Mouse (Mus musculus) small intestine, adult 2 months (tissue): ENCODE data around the gene Adgrg3. TPM values are rescaled to one million over a fixed set of nuclear protein-coding genes. Genes with fewer than 3 reads are reported as not detected.

ENCODE experiments used
- H3K27ac ChIP-seq: fragments of 200-500 bp; 2 replicates; pipeline ENCODE4 v1.5.1; 2012; ENCODE audit warnings: low read depth, low read length, control low read depth, inconsistent platforms; ENCODE audit not compliant: insufficient read depth
- H3K27me3 ChIP-seq: fragments of 200-500 bp; 2 replicates; pipeline ENCODE4 v1.6.1; 2012; ENCODE audit warnings: mild to moderate bottlenecking, moderate library complexity, low read length, inconsistent platforms; ENCODE audit not compliant: control insufficient read depth, insufficient read depth
- H3K36me3 ChIP-seq: fragments of 200-500 bp; 2 replicates; pipeline ENCODE4 v1.6.1; 2012; ENCODE audit warnings: mild to moderate bottlenecking, low read length, control low read depth, inconsistent platforms; ENCODE audit not compliant: control insufficient read depth, insufficient read depth
- H3K4me1 ChIP-seq: fragments of 200-500 bp; 2 replicates; pipeline ENCODE4 v1.6.1; 2012; ENCODE audit warnings: low read length, inconsistent platforms, mixed read lengths; ENCODE audit not compliant: control insufficient read depth, insufficient read depth, insufficient read length
- H3K4me3 ChIP-seq: fragments of 200-500 bp; 2 replicates; pipeline ENCODE4 v1.5.1; 2012; ENCODE audit warnings: low read depth, mild to moderate bottlenecking, control low read depth, inconsistent platforms, low read length, moderate library complexity
- CTCF ChIP-seq: fragments of 200-500 bp; IDR thresholded peaks from 2 replicates; pipeline ENCODE4 v1.5.1; 2012; ENCODE audit warnings: low read depth, mild to moderate bottlenecking, control low read depth, inconsistent platforms, low read length, moderate library complexity, mixed read lengths; ENCODE audit not compliant: insufficient replicate concordance, insufficient read length; ENCODE audit errors: extremely low read depth
- POLR2A ChIP-seq: fragments of 200-500 bp; IDR thresholded peaks from 2 replicates; pipeline ENCODE4 v1.6.1; 2012; ENCODE audit warnings: low read depth, mild to moderate bottlenecking, control low read depth, inconsistent platforms, low read length, moderate library complexity
- WGBS: fragments of 180-500 bp; shearing (Covaris S2); methylation state at CpG from one replicate; pipeline ENCODE4 v1.1.7; 2018; 5-methylcytosine and 5-hydroxymethylcytosine counted together
- polyA plus RNA-seq: library from polyadenylated mRNA; depleted of rRNA; stranded (reverse); fragments of >200 nt; gene quantifications from 2 replicates; pipeline ENCODE4 v1.2.3, GENCODE M21; 2012

Gene Adgrg3
- polyA plus RNA-seq, 1 experiment, result 7.6 TPM

- Histone ChIP-seq H3K4me1 (no peaks in the 10 kb centered on the region), H3K27me3 (no peaks in the 10 kb centered on the region), H3K27ac (no peak overlapping the region), H3K4me3 (no peak overlapping the region), H3K36me3 (no peaks in the 10 kb centered on the region)
- no peak for TF ChIP-seq CTCF
- no peak for TF ChIP-seq POLR2A
- whole genome bisulfite sequencing, result 64% methylated on average over 2 of the region's 2 CpGs
Measured at GRCm38 (mm10) chr8:95064531-95064930, 47.0 kb downstream of the Adgrg3 start.

GRCm38 (mm10) chr8:95067582-95067981 lies 50.1 kb downstream of the Adgrg3 start:
- Histone ChIP-seq H3K36me3 (no peaks in the 10 kb centered on the region), H3K27ac (no peak overlapping the region), H3K4me1 (no peaks in the 10 kb centered on the region), H3K27me3 (no peaks in the 10 kb centered on the region), H3K4me3 (no peak overlapping the region)
- WGBS, result 33% methylated on average over 3 of the region's 3 CpGs
- no peak for TF ChIP-seq POLR2A
- TF ChIP-seq CTCF, result peak; percentile 38; the same call in 1 of the 2 replicates

- no peak overlapping the region for H3K4me3 ChIP-seq
- no peaks in the 10 kb centered on the region for H3K36me3 ChIP-seq
- H3K27ac ChIP-seq, result no peak overlapping the region
- H3K4me1 ChIP-seq, result no peaks in the 10 kb centered on the region
- H3K27me3 ChIP-seq, result no peaks in the 10 kb centered on the region
- no peak for TF ChIP-seq POLR2A
- no peak for TF ChIP-seq CTCF
- 49% methylated on average over 3 of the region's 3 CpGs for WGBS
Measured at GRCm38 (mm10) chr8:95075504-95075903, 58.0 kb downstream of the Adgrg3 start.

GRCm38 (mm10) chr8:95076151-95076550 lies 58.7 kb downstream of the Adgrg3 start:
- H3K27ac ChIP-seq, result no peak overlapping the region
- TF ChIP-seq POLR2A (no peak), CTCF (no peak)
- H3K27me3 ChIP-seq, result no peaks in the 10 kb centered on the region
- H3K4me3 ChIP-seq, result no peak overlapping the region
- 57% methylated on average over 17 of the region's 17 CpGs for WGBS
- no peaks in the 10 kb centered on the region for H3K4me1 ChIP-seq
- H3K36me3 ChIP-seq, result no peaks in the 10 kb centered on the region

- WGBS, result 70% methylated on average over 3 of the region's 3 CpGs
- Histone ChIP-seq H3K4me3 (no peak overlapping the region), H3K27ac (no peak overlapping the region), H3K4me1 (0 out of 2 replicates have a peak, but pooled peaks cover 2% of the 10 kb centered on the region), H3K27me3 (no peaks in the 10 kb centered on the region), H3K36me3 (no peaks in the 10 kb centered on the region)
- TF ChIP-seq CTCF, result no peak
- no peak for TF ChIP-seq POLR2A
Measured at GRCm38 (mm10) chr8:95078055-95078454, 60.6 kb downstream of the Adgrg3 start.

GRCm38 (mm10) chr8:95079305-95079704 lies 61.8 kb downstream of the Adgrg3 start:
- Histone ChIP-seq H3K27me3 (no peaks in the 10 kb centered on the region), H3K4me1 (0 out of 2 replicates have a peak, but pooled peaks cover 2% of the 10 kb centered on the region), H3K27ac (no peak overlapping the region), H3K4me3 (no peak overlapping the region), H3K36me3 (no peaks in the 10 kb centered on the region)
- WGBS, result 90% methylated on average over 4 of the region's 4 CpGs
- no peak for TF ChIP-seq CTCF
- no peak for TF ChIP-seq POLR2A

- Histone ChIP-seq H3K27ac (peak within 1 kb of the TSS; percentile 54), H3K36me3 (no peaks in the 10 kb centered on the region), H3K4me3 (peak within 1 kb of the TSS; percentile 98), H3K27me3 (no peaks in the 10 kb centered on the region), H3K4me1 (0 out of 2 replicates have a peak, but pooled peaks cover 2% of the 10 kb centered on the region)
- WGBS, result under 1% methylated on average over 47 of the region's 47 CpGs
- TF ChIP-seq CTCF (no peak), POLR2A (no peak; the same call in 1 of the 2 replicates)
Measured at GRCm38 (mm10) chr8:95080381-95081341, 63.2 kb downstream of the Adgrg3 start, which contains the start of gene Katnb1. TSS of gene Katnb1 (plus strand) at chr8:95081186.
